Mouse (Mus musculus): ENCODE data around the gene Usp24. TPM values are rescaled to one million over a fixed set of nuclear protein-coding genes. Genes with fewer than 3 reads are reported as not detected.

Usp24 gene
- polyA plus RNA-seq, 1 experiment from 2014 or later: 15.7 TPM

GRCm38 (mm10) chr4:106378839-106379572, 63.0 kb downstream of the Usp24 start:
- Histone ChIP-seq H3K9me3 (ENCODE audit: control insufficient read depth, low read length) (no peaks in the 10 kb centered on the region), H3K4me1 (ENCODE audit: control insufficient read depth, insufficient read depth, low read length) (no peaks in the 10 kb centered on the region), H3K9ac (ENCODE audit: low read depth, low read length) (no peak overlapping the region), H3K4me3 (ENCODE audit: low read length) (no peak overlapping the region), H3K4me2 (replicated peaks; ENCODE audit: low read depth, low read length) (no peak overlapping the region), H3K27ac (ENCODE audit: low read depth, low read length) (no peak overlapping the region), H3K27me3 (ENCODE audit: control insufficient read depth, insufficient read depth, low read length) (no peaks in the 10 kb centered on the region), H3K36me3 (ENCODE audit: control insufficient read depth, insufficient read depth, low read length) (peaks cover 64% of the 10 kb centered on the region)
- ATAC-seq (ENCODE audit: low FRiP score, low TSS enrichment): peak; percentile 35; the same call in 1 of the 2 replicates
- WGBS: 53% methylated on average over 14 of the region's 14 CpGs

- WGBS: 59% methylated on average over 5 of the region's 5 CpGs
- Histone ChIP-seq H3K4me1 (ENCODE audit: control insufficient read depth, insufficient read depth, low read length) (no peaks in the 10 kb centered on the region), H3K4me3 (ENCODE audit: low read length) (no peak overlapping the region), H3K27me3 (ENCODE audit: control insufficient read depth, insufficient read depth, low read length) (no peaks in the 10 kb centered on the region), H3K9ac (ENCODE audit: low read depth, low read length) (no peak overlapping the region), H3K27ac (ENCODE audit: low read depth, low read length) (no peak overlapping the region), H3K4me2 (replicated peaks; ENCODE audit: low read depth, low read length) (no peak overlapping the region), H3K9me3 (ENCODE audit: control insufficient read depth, low read length) (no peaks in the 10 kb centered on the region), H3K36me3 (ENCODE audit: control insufficient read depth, insufficient read depth, low read length) (peaks cover 69% of the 10 kb centered on the region)
- ATAC-seq (ENCODE audit: low FRiP score, low TSS enrichment): no peak
Measured at GRCm38 (mm10) chr4:106381131-106381530, 65.1 kb downstream of the Usp24 start.

GRCm38 (mm10) chr4:106389908-106390307, 73.9 kb downstream of the Usp24 start:
- no peak overlapping the region for H3K9ac ChIP-seq (ENCODE audit: low read depth, low read length)
- peaks cover 73% of the 10 kb centered on the region for H3K36me3 ChIP-seq (ENCODE audit: control insufficient read depth, insufficient read depth, low read length)
- no peaks in the 10 kb centered on the region for H3K27me3 ChIP-seq (ENCODE audit: control insufficient read depth, insufficient read depth, low read length)
- H3K4me3 ChIP-seq (ENCODE audit: low read length): no peak overlapping the region
- no peak overlapping the region for H3K27ac ChIP-seq (ENCODE audit: low read depth, low read length)
- no peak overlapping the region for H3K4me2 ChIP-seq (replicated peaks; ENCODE audit: low read depth, low read length)
- H3K9me3 ChIP-seq (ENCODE audit: control insufficient read depth, low read length): no peaks in the 10 kb centered on the region
- WGBS: 78% methylated on average over 3 of the region's 3 CpGs
- H3K4me1 ChIP-seq (ENCODE audit: control insufficient read depth, insufficient read depth, low read length): no peaks in the 10 kb centered on the region
- no peak for ATAC-seq (ENCODE audit: low FRiP score, low TSS enrichment)

- Histone ChIP-seq H3K27me3 (ENCODE audit: control insufficient read depth, insufficient read depth, low read length) (no peaks in the 10 kb centered on the region), H3K27ac (ENCODE audit: low read depth, low read length) (no peak overlapping the region), H3K9ac (ENCODE audit: low read depth, low read length) (no peak overlapping the region), H3K4me3 (ENCODE audit: low read length) (no peak overlapping the region), H3K9me3 (ENCODE audit: control insufficient read depth, low read length) (no peaks in the 10 kb centered on the region), H3K4me1 (ENCODE audit: control insufficient read depth, insufficient read depth, low read length) (no peaks in the 10 kb centered on the region), H3K36me3 (ENCODE audit: control insufficient read depth, insufficient read depth, low read length) (peaks cover 84% of the 10 kb centered on the region), H3K4me2 (replicated peaks; ENCODE audit: low read depth, low read length) (no peak overlapping the region)
- WGBS: 67% methylated on average over 14 of the region's 14 CpGs
- no peak for ATAC-seq (ENCODE audit: low FRiP score, low TSS enrichment)
Measured at GRCm38 (mm10) chr4:106409621-106410020, 93.6 kb downstream of the Usp24 start.

- no peak overlapping the region for H3K9ac ChIP-seq (ENCODE audit: low read depth, low read length)
- H3K4me1 ChIP-seq (ENCODE audit: control insufficient read depth, insufficient read depth, low read length): no peaks in the 10 kb centered on the region
- ATAC-seq (ENCODE audit: low FRiP score, low TSS enrichment): no peak
- H3K27me3 ChIP-seq (ENCODE audit: control insufficient read depth, insufficient read depth, low read length): no peaks in the 10 kb centered on the region
- no peaks in the 10 kb centered on the region for H3K9me3 ChIP-seq (ENCODE audit: control insufficient read depth, low read length)
- no peak overlapping the region for H3K4me3 ChIP-seq (ENCODE audit: low read length)
- peaks cover 75% of the 10 kb centered on the region for H3K36me3 ChIP-seq (ENCODE audit: control insufficient read depth, insufficient read depth, low read length)
- no peak overlapping the region for H3K4me2 ChIP-seq (replicated peaks; ENCODE audit: low read depth, low read length)
- WGBS: 89% methylated on average over 3 of the region's 3 CpGs
- no peak overlapping the region for H3K27ac ChIP-seq (ENCODE audit: low read depth, low read length)
Measured at GRCm38 (mm10) chr4:106419256-106419655, 103.2 kb downstream of the Usp24 start.

- Histone ChIP-seq H3K9me3 (ENCODE audit: control insufficient read depth, low read length) (no peaks in the 10 kb centered on the region), H3K27ac (ENCODE audit: low read depth, low read length) (no peak overlapping the region), H3K4me3 (ENCODE audit: low read length) (no peak overlapping the region), H3K4me2 (replicated peaks; ENCODE audit: low read depth, low read length) (no peak overlapping the region), H3K27me3 (ENCODE audit: control insufficient read depth, insufficient read depth, low read length) (no peaks in the 10 kb centered on the region), H3K9ac (ENCODE audit: low read depth, low read length) (no peak overlapping the region), H3K4me1 (ENCODE audit: control insufficient read depth, insufficient read depth, low read length) (no peaks in the 10 kb centered on the region), H3K36me3 (ENCODE audit: control insufficient read depth, insufficient read depth, low read length) (peaks cover 77% of the 10 kb centered on the region)
- no peak for ATAC-seq (ENCODE audit: low FRiP score, low TSS enrichment)
- 77% methylated on average over 6 of the region's 6 CpGs for WGBS
Measured at GRCm38 (mm10) chr4:106419791-106420190, 103.8 kb downstream of the Usp24 start.

- peaks cover 76% of the 10 kb centered on the region for H3K36me3 ChIP-seq (ENCODE audit: control insufficient read depth, insufficient read depth, low read length)
- no peak overlapping the region for H3K4me2 ChIP-seq (replicated peaks; ENCODE audit: low read depth, low read length)
- no peaks in the 10 kb centered on the region for H3K9me3 ChIP-seq (ENCODE audit: control insufficient read depth, low read length)
- H3K4me3 ChIP-seq (ENCODE audit: low read length): no peak overlapping the region
- WGBS: 95% methylated on average over 3 of the region's 3 CpGs
- H3K9ac ChIP-seq (ENCODE audit: low read depth, low read length): no peak overlapping the region
- no peaks in the 10 kb centered on the region for H3K27me3 ChIP-seq (ENCODE audit: control insufficient read depth, insufficient read depth, low read length)
- no peak overlapping the region for H3K27ac ChIP-seq (ENCODE audit: low read depth, low read length)
- no peaks in the 10 kb centered on the region for H3K4me1 ChIP-seq (ENCODE audit: control insufficient read depth, insufficient read depth, low read length)
- no peak for ATAC-seq (ENCODE audit: low FRiP score, low TSS enrichment)
Measured at GRCm38 (mm10) chr4:106422597-106422996, 106.6 kb downstream of the Usp24 start.

GRCm38 (mm10) chr4:106424560-106424959, 108.5 kb downstream of the Usp24 start:
- no peak overlapping the region for H3K4me3 ChIP-seq (ENCODE audit: low read length)
- peaks cover 74% of the 10 kb centered on the region for H3K36me3 ChIP-seq (ENCODE audit: control insufficient read depth, insufficient read depth, low read length)
- no peak overlapping the region for H3K27ac ChIP-seq (ENCODE audit: low read depth, low read length)
- H3K9me3 ChIP-seq (ENCODE audit: control insufficient read depth, low read length): no peaks in the 10 kb centered on the region
- H3K27me3 ChIP-seq (ENCODE audit: control insufficient read depth, insufficient read depth, low read length): no peaks in the 10 kb centered on the region
- ATAC-seq (ENCODE audit: low FRiP score, low TSS enrichment): no peak
- WGBS: 89% methylated on average over 1 of the region's 1 CpGs
- H3K9ac ChIP-seq (ENCODE audit: low read depth, low read length): no peak overlapping the region
- H3K4me1 ChIP-seq (ENCODE audit: control insufficient read depth, insufficient read depth, low read length): no peaks in the 10 kb centered on the region
- H3K4me2 ChIP-seq (replicated peaks; ENCODE audit: low read depth, low read length): no peak overlapping the region

GRCm38 (mm10) chr4:106426286-106426685, 110.3 kb downstream of the Usp24 start:
- no peaks in the 10 kb centered on the region for H3K27me3 ChIP-seq (ENCODE audit: control insufficient read depth, insufficient read depth, low read length)
- no peaks in the 10 kb centered on the region for H3K9me3 ChIP-seq (ENCODE audit: control insufficient read depth, low read length)
- no peak overlapping the region for H3K4me2 ChIP-seq (replicated peaks; ENCODE audit: low read depth, low read length)
- H3K36me3 ChIP-seq (ENCODE audit: control insufficient read depth, insufficient read depth, low read length): peaks cover 76% of the 10 kb centered on the region
- ATAC-seq (ENCODE audit: low FRiP score, low TSS enrichment): no peak
- H3K27ac ChIP-seq (ENCODE audit: low read depth, low read length): no peak overlapping the region
- 76% methylated on average over 5 of the region's 5 CpGs for WGBS
- no peaks in the 10 kb centered on the region for H3K4me1 ChIP-seq (ENCODE audit: control insufficient read depth, insufficient read depth, low read length)
- H3K4me3 ChIP-seq (ENCODE audit: low read length): no peak overlapping the region
- H3K9ac ChIP-seq (ENCODE audit: low read depth, low read length): no peak overlapping the region

Data from kidney, embryonic 14.5 days (tissue).